Mouse (Mus musculus): ENCODE results near the gene Dexi.

Dexi gene

DNA sequence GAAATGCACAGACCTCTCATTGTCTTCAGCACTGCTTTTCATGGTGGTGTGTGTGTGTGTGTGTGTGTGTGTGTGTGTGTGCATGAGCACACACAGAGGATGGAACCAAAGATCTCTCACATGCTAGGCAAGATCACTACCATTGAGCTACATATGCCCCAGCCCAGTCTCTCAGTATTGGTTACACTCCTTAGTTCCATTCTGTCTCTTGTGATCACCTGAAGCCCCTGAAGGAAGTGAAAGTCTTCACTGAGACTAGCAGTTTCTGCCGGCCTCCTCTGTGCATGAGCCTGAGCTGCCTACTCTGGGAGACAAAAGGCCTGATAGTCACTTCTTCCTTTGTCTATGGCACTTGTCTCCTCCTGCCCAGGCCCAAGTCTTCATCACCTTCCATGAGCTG is 43.7 kb downstream of the Dexi start:
- no peak for DNase-seq (ENCODE audit: low spot score)

- DNase-seq (ENCODE audit: low spot score): no peak
Measured at GRCm38 (mm10) chr16:10498096-10498602, 44.7 kb downstream of the Dexi start.

GRCm38 (mm10) chr16:10495824-10496298 is 47.0 kb downstream of the Dexi start:
- DNase-seq (ENCODE audit: low spot score): no peak

- no peak for DNase-seq (ENCODE audit: low spot score)
Measured at GRCm38 (mm10) chr16:10492587-10492986, 50.3 kb downstream of the Dexi start.

DNA sequence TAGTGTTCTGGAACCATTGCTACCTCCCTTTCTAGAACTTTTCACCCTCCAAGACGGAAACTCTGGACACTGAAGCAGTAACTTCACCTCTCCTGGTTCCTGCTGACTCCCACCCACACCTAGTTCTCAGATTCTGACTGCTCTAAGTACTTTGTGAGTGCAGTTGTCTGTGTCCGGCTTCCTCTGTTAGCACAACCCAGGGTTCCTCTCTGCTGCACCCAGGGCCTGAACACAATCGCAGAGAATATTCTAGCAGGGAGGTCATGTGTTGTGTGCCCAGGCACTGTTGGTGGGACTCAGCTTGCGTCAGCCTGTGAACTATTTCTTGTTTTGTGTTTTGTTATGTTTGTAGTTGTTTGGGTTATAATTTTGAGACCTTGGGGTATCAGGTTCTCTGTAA is 51.1 kb downstream of the Dexi start:
- DNase-seq (ENCODE audit: low spot score): no peak

DNA sequence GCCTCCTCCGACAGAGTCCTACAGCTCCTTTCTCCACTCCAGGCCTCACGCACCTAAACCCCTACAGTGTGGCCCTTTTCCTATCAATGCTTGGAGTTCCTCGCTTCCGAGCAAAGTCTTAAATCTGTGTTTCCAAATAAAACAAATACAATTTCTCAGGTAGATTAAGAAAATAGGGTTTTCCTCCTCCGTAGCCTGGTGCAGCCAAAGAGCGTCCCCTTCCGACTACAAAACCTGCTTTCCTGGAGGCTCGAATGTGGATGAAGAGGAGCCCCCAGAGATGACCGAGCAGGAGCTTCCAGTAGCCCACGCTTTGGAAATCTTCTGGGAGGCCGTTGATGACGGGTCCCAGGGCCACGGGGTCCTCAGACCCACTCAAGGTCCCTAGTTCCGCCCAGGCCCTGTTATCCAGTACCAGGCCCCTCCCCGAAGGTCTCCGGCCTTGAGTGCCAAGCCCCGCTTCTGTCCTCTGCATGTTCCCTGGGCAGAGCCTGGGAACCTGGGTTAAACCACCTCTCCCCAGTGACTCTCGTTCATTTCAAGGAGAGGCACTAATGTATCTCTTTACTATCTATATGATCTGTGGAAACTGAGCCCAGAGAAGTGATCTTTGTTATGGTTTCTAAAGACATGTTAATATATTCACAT is 52.2 kb downstream of the Dexi start:
- DNase-seq (ENCODE audit: low spot score): no peak

- DNase-seq (ENCODE audit: low spot score): no peak
Measured at GRCm38 (mm10) chr16:10489904-10490457, 52.9 kb downstream of the Dexi start.

DNA sequence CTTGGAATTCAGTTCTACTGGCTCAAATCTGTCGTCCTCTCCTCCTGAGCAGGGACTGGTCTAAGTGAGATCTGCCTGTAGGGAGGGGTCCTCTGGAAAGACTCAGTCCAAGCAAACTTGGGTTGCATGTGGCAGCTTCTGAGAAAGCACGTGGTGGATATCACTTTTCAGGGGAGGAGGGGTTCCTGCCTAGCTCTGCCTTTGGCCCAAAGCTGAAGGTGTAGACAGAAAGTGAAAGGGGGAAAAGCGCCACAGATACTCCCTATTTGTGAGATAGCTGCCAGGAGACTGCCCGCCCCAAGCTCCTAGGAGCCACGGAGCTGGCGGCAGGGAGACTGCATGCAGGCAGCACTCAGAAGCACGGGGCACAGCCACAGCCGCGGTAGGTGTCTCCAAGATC is 53.4 kb downstream of the Dexi start:
- no peak for DNase-seq (ENCODE audit: low spot score)

GRCm38 (mm10) chr16:10488769-10489481 is 53.9 kb downstream of the Dexi start:
- no peak for DNase-seq (ENCODE audit: low spot score)

DNA sequence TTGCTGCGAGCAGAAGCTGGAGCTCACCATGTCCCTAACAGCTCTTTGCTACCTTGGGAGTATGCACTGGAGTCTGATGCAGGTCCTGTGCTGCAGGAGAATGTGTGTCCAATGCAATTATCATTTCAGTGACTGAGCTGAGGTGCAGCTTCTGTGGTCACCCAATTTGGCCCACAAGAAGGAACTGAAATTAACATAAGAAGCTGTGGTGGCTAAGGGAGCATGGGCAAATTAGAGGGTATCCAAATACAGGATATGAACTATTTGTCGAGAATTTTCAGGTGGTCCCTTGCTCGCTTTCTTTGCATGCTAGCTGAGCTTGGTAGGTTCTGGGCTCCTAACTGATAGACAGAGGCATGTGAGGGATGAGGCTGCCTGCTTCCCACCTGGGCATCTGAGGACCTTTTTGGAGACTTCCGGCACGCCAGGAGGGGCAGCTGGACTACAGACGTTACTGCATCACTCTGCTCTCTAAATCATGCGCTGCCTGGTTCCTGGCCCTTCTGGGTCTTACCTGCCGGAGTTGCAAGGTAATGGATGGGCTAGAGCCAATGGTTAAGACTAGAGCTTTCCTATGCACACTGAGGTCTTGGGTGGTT is 54.9 kb downstream of the Dexi start:
- DNase-seq (ENCODE audit: low spot score): no peak

- DNase-seq (ENCODE audit: low spot score): no peak
Measured at GRCm38 (mm10) chr16:10486993-10487392, 55.9 kb downstream of the Dexi start.

GRCm38 (mm10) chr16:10482343-10482742 is 60.5 kb downstream of the Dexi start:
- no peak for DNase-seq (ENCODE audit: low spot score)

DNA sequence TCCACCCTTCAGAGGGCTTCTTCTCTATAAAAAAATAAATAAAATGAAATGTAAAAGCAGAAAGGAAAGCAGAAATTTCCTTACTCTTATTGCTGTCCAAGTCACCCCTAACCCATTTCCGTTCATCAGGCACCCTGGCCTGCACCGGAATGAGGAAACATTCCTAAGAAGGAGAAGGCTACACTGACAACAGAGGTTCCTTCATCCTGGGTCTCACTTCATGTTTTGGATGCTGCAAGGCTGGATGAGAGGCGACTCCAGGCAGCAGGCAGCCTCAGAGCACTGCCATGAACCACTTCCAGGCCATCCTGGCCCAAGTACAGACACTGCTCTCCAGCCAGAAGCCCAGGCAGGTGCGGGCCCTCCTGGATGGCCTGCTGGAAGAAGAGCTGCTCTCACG is 63.0 kb downstream of the Dexi start, which contains the start of gene Ciita:
Gene Ciita, plus strand, starts transcription at position 203 of the 400 bp plus-strand sequence.
- no peak for DNase-seq (ENCODE audit: low spot score)

GRCm38 (mm10) chr16:10475919-10476318 is 66.9 kb downstream of the Dexi start:
- DNase-seq (ENCODE audit: low spot score): no peak

GRCm38 (mm10) chr16:10474956-10475355 is 67.9 kb downstream of the Dexi start:
- peak; percentile 84 for DNase-seq (ENCODE audit: low spot score)

DNA sequence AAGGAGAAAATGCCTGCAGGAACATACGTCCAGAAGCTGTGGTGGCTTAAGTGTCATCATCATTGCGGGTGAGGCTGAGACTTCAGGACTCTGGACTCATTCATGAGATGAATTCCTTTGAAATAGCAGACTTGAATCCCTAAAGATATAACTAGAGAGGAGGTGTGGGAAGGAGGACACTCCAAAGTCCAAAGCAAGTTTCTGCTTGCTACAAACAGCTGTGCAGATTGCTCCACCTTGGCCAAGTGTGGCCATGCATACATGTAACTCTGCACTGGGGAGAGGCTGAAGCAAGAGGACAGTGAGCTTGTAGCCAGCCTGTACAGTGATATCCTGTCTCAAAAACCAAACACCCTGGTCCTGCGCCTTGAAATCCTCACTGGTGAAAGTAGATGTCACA is 70.9 kb downstream of the Dexi start:
- DNase-seq (ENCODE audit: low spot score): no peak

GRCm38 (mm10) chr16:10468201-10468600 is 74.7 kb downstream of the Dexi start:
- DNase-seq (ENCODE audit: low spot score): no peak

- DNase-seq (ENCODE audit: low spot score): no peak
Measured at GRCm38 (mm10) chr16:10467391-10468107, 75.3 kb downstream of the Dexi start.

DNA sequence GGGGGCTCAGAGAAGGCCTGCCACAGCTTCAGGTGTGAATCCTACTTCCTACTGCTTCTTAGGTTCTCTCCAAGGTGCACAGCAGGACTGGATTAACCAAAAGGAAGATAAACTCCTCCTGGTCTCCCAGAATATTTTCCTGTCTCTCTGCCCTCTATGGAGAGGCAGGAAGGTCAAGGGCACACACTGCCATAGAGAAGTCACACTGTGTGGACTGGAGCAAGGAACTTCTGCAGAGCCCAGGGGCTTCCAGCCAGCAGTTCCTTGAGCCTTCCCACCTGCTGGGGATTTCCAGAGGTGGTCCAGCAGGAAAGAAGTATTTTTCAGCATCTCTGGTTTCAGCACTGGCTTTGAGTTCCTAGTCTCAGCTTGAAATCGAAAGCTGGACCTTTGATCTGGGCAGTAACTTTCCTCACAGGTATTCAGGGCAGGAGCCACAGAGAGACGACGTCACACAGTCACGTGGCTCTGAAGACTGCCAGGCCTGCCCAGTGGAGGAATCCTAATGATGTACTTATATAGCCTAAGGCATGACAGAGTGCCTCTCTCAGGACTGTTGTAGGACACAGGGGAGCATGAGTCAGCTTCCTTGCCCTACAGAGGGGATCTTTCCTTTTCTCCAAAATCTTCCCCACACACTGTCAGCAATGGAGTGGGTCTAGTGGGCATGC is 77.7 kb downstream of the Dexi start:
- DNase-seq (ENCODE audit: low spot score): peak; percentile 35

GRCm38 (mm10) chr16:10461178-10461577 is 81.7 kb downstream of the Dexi start:
- no peak for DNase-seq (ENCODE audit: low spot score)

GRCm38 (mm10) chr16:10460188-10460587 is 82.7 kb downstream of the Dexi start:
- DNase-seq (ENCODE audit: low spot score): no peak
